Mouse (Mus musculus): ENCODE measurements around the gene Ndufb5.
"Not testable (repeated sequence)": the region's sequence is repeated elsewhere in the genome, so short reads cannot be mapped to it uniquely, and the experiment has no call there.

The Ndufb5 gene

GRCm38 (mm10) chr3:32727861-32728260, 8.9 kb upstream of the Ndufb5 start:
- DNase-seq = no peak

- DNase-seq = no peak
These were observed 424 bp downstream of the Ndufb5 start, which contains the start of gene Mrpl47 for GRCm38 (mm10) chr3:32737172-32737655. TSS of gene Mrpl47 (minus strand) at chr3:32737605.

- DNase-seq = no peak
These were observed 1.8 kb downstream of the Ndufb5 start for GRCm38 (mm10) chr3:32738549-32738948.

GRCm38 (mm10) chr3:32742276-32742780, 5.5 kb downstream of the Ndufb5 start:
- no peak for DNase-seq

GRCm38 (mm10) chr3:32745001-32745400, 8.2 kb downstream of the Ndufb5 start:
- no peak for DNase-seq

- DNase-seq = not testable (repeated sequence)
These were observed 8.6 kb downstream of the Ndufb5 start for GRCm38 (mm10) chr3:32745426-32745825.

- DNase-seq = no peak
These were observed 11.6 kb downstream of the Ndufb5 start for GRCm38 (mm10) chr3:32748384-32748783.

- DNase-seq = peak in 1 of 2 experiments; percentile 16
These were observed 13.2 kb downstream of the Ndufb5 start for GRCm38 (mm10) chr3:32749820-32750579.

- DNase-seq = no peak
These were observed 17.7 kb downstream of the Ndufb5 start for GRCm38 (mm10) chr3:32754384-32754915.

- no peak for DNase-seq
These were observed 22.4 kb downstream of the Ndufb5 start for GRCm38 (mm10) chr3:32759212-32759611.

GRCm38 (mm10) chr3:32762962-32763361, 26.2 kb downstream of the Ndufb5 start:
- no peak for DNase-seq

GRCm38 (mm10) chr3:32763902-32764301, 27.1 kb downstream of the Ndufb5 start:
- DNase-seq = no peak

- no peak for DNase-seq
These were observed 34.0 kb downstream of the Ndufb5 start for GRCm38 (mm10) chr3:32770781-32771180.
